Mouse (Mus musculus) kidney, postnatal 0 days (tissue): ENCODE measurements at regions not wholly inside any gene's neighbourhood (a gene's known extent, or its start where the extent isn't known, plus 50 kb on each side); places are given as distances from the start of the nearest gene placed in this dataset.

Source experiments
- ATAC-seq: fragments of 200-750 bp; cut with Nextera tagmentation; replicated peaks from 2 replicates; pipeline ENCODE4 v1.8.0; 2017; ENCODE audit warnings: low read depth, moderate number of reproducible peaks, moderate TSS enrichment, moderate library complexity; ENCODE audit not compliant: low FRiP score
- DNase-seq: peaks from one replicate; pipeline ENCODE4 v3.0.0-alpha.2; 2016; ENCODE audit warnings: low spot score
- H3K27ac ChIP-seq: fragments of 300-500 bp; sonication (generic); 2 replicates; pipeline ENCODE4 v1.5.1; 2014; ENCODE audit warnings: mild to moderate bottlenecking
- H3K27me3 ChIP-seq: fragments of 300-500 bp; sonication (generic); 2 replicates; pipeline ENCODE4 v1.6.1; 2014; ENCODE audit warnings: low read length, mixed read lengths; ENCODE audit not compliant: insufficient read depth
- H3K36me3 ChIP-seq: fragments of 300-500 bp; sonication (generic); 2 replicates; pipeline ENCODE4 v1.6.1; 2014; ENCODE audit warnings: low read length, mixed read lengths; ENCODE audit not compliant: insufficient read depth
- H3K4me1 ChIP-seq: fragments of 300-500 bp; sonication (generic); replicated peaks from 2 replicates; pipeline ENCODE4 v1.6.1; 2014; ENCODE audit warnings: antibody characterized with exemption, low read length, mixed read lengths; ENCODE audit not compliant: insufficient read depth
- H3K4me2 ChIP-seq: fragments of 300-500 bp; sonication (generic); 2 replicates; pipeline ENCODE4 v1.6.1; 2014; ENCODE audit warnings: mild to moderate bottlenecking, low read length, moderate library complexity, mixed read lengths
- H3K4me3 ChIP-seq: fragments of 300-500 bp; sonication (generic); replicated peaks from 2 replicates; pipeline ENCODE4 v1.5.1; 2014; ENCODE audit warnings: low read depth, low read length
- H3K9ac ChIP-seq: fragments of 300-500 bp; sonication (generic); 2 replicates; pipeline ENCODE4 v1.6.1; 2014; ENCODE audit warnings: low read depth, low read length
- H3K9me3 ChIP-seq: fragments of 300-500 bp; sonication (generic); replicated peaks from 2 replicates; pipeline ENCODE4 v1.6.1; 2016; ENCODE audit warnings: low read length, inconsistent platforms, mixed read lengths
- CTCF ChIP-seq: IDR thresholded peaks from 2 replicates; pipeline ENCODE4 v1.5.1; 2016; ENCODE audit warnings: antibody characterized with exemption, low read depth, mild to moderate bottlenecking, moderate library complexity
- WGBS: fragments of 180-500 bp; shearing (Covaris S2); extraction: QIAGEN DNeasy Blood & Tissue Kit; methylation state at CpG from one replicate; pipeline ENCODE4 v1.1.7; 2014; 5-methylcytosine and 5-hydroxymethylcytosine counted together

DNA sequence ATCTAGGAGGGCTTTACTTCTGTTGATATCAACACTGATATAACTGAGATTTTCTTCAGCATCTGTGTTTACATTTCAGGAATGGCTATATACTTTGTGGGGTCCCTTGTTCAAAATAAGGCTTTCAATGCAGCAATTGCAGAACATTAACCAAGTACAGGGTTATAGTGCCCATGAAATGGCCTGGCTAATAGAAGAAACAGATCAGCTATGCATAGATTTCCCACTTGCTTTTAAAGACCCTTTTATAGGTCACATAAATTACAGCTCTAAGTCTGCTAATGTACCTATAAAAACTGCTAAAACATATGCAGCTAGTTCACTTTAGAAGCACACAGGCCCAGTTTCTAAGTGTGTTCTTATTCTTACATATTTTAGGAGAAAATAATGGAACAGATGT is 472.1 kb downstream of the Nup35 start:
- DNase-seq (no peak), ATAC-seq (no peak)
- Histone ChIP-seq H3K4me1 (no peaks in the 10 kb centered on the region), H3K4me3 (no peak overlapping the region), H3K9me3 (no peaks in the 10 kb centered on the region), H3K4me2 (no peak overlapping the region), H3K27ac (no peak overlapping the region), H3K27me3 (no peaks in the 10 kb centered on the region), H3K36me3 (no peaks in the 10 kb centered on the region), H3K9ac (no peak overlapping the region)
- TF ChIP-seq CTCF: no peak

DNA sequence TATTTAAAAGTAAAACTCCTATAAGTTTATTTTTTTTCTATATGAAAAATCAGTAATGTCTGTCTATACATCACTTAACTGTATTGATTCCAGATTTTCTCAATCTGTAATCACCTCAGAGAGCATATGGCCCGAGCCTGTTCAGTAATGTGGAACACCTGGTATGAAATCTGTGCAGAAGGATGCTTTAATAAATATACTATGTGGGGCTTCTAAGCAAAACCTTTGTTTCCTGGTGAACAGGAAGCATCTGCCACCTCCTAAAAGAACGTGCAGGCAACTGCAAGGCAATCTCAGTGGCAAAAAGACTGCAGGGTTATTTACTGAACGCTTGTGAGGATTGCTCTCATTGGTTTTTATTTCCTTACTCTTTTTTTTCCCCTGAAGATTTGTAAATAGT is 488.8 kb downstream of the Nup35 start:
- Histone ChIP-seq H3K9ac (no peak overlapping the region), H3K4me1 (no peaks in the 10 kb centered on the region), H3K27ac (no peak overlapping the region), H3K27me3 (no peaks in the 10 kb centered on the region), H3K9me3 (no peaks in the 10 kb centered on the region), H3K36me3 (no peaks in the 10 kb centered on the region), H3K4me2 (no peak overlapping the region), H3K4me3 (no peak overlapping the region)
- DNase-seq: no peak
- no peak for ATAC-seq
- 42% methylated on average over 3 of the region's 3 CpGs for WGBS
- no peak for TF ChIP-seq CTCF

DNA sequence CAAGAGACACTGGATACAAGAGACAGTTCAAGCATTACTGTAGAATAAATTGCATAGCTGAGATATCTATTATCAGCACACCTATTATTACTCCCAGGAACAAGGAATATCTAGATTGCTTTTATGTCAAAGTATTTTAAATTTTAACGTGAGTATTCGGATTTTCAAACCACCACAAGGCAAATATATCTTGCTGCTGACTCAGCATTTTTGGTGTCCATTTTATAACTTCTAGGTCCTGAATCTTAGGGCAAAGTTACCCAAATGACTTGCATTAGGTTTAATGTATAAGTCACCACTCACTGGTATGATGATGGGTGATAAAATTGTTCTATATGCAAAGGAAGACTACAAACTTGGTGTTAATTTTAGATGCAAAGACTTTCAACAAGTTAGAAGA is 501.7 kb downstream of the Nup35 start:
- no peak for DNase-seq
- WGBS: 97% methylated on average over 2 of the region's 2 CpGs

DNA sequence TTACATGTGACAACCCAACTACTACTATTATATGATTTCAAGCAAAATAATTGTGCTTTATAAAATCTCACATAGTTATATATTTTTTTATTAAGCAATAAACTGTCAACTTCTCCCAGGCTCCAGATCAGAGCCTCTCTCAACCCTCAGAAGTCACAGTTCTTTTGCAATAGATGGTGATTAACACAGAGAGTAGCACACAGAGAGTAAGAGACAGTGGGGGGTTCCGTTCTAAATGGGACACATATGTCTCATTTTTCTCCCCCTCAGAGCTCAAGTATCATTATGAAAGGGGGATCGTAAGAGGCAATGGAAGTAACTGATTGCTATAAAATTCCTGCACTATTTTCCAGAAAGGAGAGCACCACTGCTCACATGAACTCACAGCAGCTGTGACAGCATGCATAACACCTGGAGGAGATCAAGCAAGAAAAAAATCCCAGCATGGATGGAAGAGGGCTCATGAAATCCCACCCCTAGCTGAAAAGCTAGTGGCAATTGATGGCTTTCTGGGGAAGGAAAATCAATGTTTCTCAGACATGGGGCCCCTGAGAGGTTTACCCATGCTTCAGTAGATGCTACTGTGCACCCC is 503.5 kb downstream of the Nup35 start:
- Histone ChIP-seq H3K9ac (no peak overlapping the region), H3K4me3 (no peak overlapping the region), H3K9me3 (no peaks in the 10 kb centered on the region), H3K27ac (no peak overlapping the region), H3K36me3 (no peaks in the 10 kb centered on the region), H3K4me2 (no peak overlapping the region), H3K4me1 (no peaks in the 10 kb centered on the region), H3K27me3 (no peaks in the 10 kb centered on the region)
- WGBS: 62% methylated on average over 2 of the region's 2 CpGs
- DNase-seq (no peak), ATAC-seq (no peak)
- TF ChIP-seq CTCF: no peak

More for the DNA sequence above, 501.7 kb downstream of the Nup35 start:
- no peaks in the 10 kb centered on the region for H3K27me3 ChIP-seq
- no peak for ATAC-seq
- H3K27ac ChIP-seq: no peak overlapping the region
- TF ChIP-seq CTCF: no peak
- H3K9ac ChIP-seq: no peak overlapping the region
- no peak overlapping the region for H3K4me2 ChIP-seq
- H3K4me1 ChIP-seq: no peaks in the 10 kb centered on the region
- no peaks in the 10 kb centered on the region for H3K36me3 ChIP-seq
- H3K4me3 ChIP-seq: no peak overlapping the region
- no peaks in the 10 kb centered on the region for H3K9me3 ChIP-seq

DNA sequence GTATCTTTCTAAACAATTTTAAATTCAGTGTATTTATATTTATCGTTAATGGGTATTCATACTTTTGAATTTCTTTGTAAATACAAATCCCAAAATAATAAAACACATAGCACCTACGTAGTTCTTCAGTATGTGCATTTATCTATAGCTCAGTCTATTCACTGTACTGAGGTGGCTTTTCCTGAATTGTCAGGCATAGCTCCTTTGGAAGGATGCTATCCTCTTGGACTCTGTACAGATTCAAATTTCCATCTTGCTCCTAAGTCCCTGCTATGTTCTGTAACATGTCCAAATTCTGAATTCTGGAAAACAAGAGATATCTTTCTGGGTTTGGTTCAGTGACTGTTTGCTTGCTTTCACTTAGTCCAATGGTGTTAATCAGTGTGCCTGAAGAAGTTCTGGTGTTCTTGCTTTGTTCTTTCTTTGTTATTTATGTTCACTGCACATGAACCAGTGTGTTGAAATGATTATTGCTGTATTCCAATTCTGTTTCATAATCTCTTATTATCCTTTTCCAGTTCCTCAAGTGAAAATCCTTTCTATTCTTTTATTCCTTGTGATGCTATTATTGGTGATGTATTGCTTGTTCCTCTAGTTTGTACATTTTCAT is 519.5 kb downstream of the Nup35 start:
- Histone ChIP-seq H3K9me3 (no peaks in the 10 kb centered on the region), H3K4me2 (no peak overlapping the region), H3K4me1 (no peaks in the 10 kb centered on the region), H3K36me3 (no peaks in the 10 kb centered on the region), H3K9ac (no peak overlapping the region), H3K27me3 (no peaks in the 10 kb centered on the region), H3K4me3 (no peak overlapping the region), H3K27ac (no peak overlapping the region)
- TF ChIP-seq CTCF: no peak
- DNase-seq (no peak), ATAC-seq (no peak)
- WGBS: 89% methylated on average over 2 of the region's 2 CpGs

DNA sequence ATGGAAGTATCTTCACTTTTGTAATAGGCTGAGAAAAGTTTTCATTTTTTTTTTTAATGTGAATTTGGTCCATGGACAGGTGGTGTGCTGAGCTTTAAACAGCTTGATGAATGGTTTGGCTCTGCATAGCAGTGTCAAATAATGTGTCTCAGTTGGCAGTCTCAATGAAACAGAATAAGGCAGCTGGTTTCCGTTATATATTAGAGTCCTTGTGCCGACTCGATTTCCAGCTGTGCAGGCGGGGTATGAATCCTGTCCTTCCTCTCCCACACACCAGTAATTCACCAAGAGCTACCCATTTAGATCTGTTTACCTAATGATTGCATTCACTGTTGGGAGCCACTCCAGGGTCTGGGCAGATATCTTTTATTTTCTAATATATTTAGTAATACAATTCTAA is 526.6 kb downstream of the Nup35 start:
- no peak for TF ChIP-seq CTCF
- H3K36me3 ChIP-seq: no peaks in the 10 kb centered on the region
- 8% methylated on average over 4 of the region's 4 CpGs for WGBS
- ATAC-seq (no peak; the same call in 1 of the 2 replicates), DNase-seq (peak; percentile 83)
- no peaks in the 10 kb centered on the region for H3K27me3 ChIP-seq
- no peak overlapping the region for H3K27ac ChIP-seq
- no peak overlapping the region for H3K9ac ChIP-seq
- H3K4me1 ChIP-seq: no peaks in the 10 kb centered on the region
- no peak overlapping the region for H3K4me2 ChIP-seq
- H3K9me3 ChIP-seq: no peaks in the 10 kb centered on the region
- H3K4me3 ChIP-seq: no peak overlapping the region

DNA sequence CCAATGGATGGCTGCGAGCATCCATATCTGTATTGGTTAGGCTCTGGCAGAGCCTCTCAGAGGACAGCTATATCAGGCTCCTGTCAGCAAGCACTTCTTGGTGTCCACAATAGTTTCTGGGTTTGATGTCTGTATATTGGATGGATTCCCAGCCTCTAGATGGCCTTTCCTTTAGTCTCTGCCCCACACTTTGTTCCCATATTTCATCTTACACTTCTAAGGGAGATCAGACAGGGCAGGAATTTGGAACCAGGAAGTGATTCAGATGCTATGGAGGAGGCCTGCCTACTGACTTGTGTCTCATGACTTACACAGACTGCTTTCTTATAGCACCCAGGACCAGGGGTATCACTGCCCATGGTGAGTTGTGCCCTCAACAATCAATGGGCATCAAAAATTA is 529.4 kb downstream of the Nup35 start:
- Histone ChIP-seq H3K36me3 (no peaks in the 10 kb centered on the region), H3K4me2 (no peak overlapping the region), H3K9ac (no peak overlapping the region), H3K27me3 (no peaks in the 10 kb centered on the region), H3K27ac (no peak overlapping the region), H3K4me1 (no peaks in the 10 kb centered on the region), H3K9me3 (no peaks in the 10 kb centered on the region), H3K4me3 (no peak overlapping the region)
- 87% methylated on average over 1 of the region's 1 CpGs for WGBS
- no peak for TF ChIP-seq CTCF
- DNase-seq: no peak
- no peak for ATAC-seq
